Mouse (Mus musculus): ENCODE measurements around the gene Acsf2.

GRCm38 (mm10) chr11:94544422-94544821 lies 57.2 kb downstream of the Acsf2 start:
- no peak for TF ChIP-seq GATA1 (IDR thresholded peaks at IDR 0.05; ENCODE audit: borderline replicate concordance, low read length)
- TF ChIP-seq FLI1 (IDR thresholded peaks at IDR 0.05; ENCODE audit: low read length), result no peak

Data from megakaryocyte, embryonic 14.5 days (primary cell).